Mouse (Mus musculus) mouse embryonic stem cell (cell line): ENCODE results near the gene Rrm1.

Experiments used
- in situ Hi-C, 2 experiments: fragments of 300-500 bp; cut with MboI; formaldehyde crosslinking; loops; 1 replicate in 1 of 2; 3 replicates in 1 of 2; pipeline ENCODE4 v1.14.3; 2019 to 2020; ENCODE audit warnings: low sequenced_read_pairs in 2 of 2, low pct_unique_long_range_greater_than_20kb in 1 of 2, mixed read lengths in 1 of 2; ENCODE audit not compliant: unreplicated experiment in 1 of 2

Rrm1 gene

DNA sequence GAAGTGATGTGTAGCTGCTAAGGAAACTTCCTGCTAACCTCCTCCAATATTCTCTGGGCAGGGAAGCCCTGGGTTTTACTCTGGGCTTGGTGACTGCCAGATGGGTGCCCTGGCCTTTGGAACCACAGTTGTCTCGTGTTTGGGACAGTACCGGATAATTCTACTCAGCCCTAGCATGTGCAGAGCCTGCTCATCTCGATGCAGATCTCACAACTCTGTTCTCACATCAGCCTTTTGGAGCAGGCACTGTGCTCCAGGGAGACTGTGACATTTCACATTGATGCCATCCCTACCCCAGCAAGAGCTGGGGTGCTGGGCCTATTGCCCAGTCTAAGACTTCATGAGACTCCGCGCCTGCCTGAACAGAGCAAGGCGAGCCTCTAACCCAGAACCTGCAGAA is 67.2 kb downstream of the Rrm1 start:
- in situ Hi-C loops, result loop anchor here (10.0 to 25.0 kb wide), 3 partner anchors 176 to 404 kb away; partner anchors contain the start of genes Trim68 (in 2 of the 2), Olfr557 (in 1 of the 2), Olfr571 (in 1 of the 2) and Olfr572 (in 1 of the 2)

DNA sequence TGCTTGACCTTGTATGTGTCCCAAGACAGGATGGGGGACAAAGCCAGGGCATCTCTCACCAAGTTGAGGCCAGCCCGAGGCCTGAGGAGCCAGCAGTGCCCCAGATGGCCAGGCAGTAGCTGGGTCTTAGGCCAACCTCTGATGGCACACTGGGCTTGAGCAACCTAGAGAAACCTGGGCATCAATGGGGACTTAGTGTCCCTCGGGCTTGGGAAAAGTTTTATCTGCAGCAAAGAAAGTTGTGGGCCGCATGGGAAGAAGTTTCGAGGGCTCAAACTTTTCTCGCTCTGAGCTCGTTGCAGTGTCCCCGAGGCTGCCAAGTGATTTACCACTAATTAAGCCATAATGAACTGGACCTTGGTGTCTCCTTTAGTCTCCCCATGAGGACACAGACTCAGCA is 68.2 kb downstream of the Rrm1 start:
- in situ Hi-C loops, result loop anchor here (10.0 to 25.0 kb wide), 4 partner anchors 175 to 405 kb away; partner anchors contain the start of genes Olfr571 (in 2 of the 2), Trim68 (in 2 of the 2), Olfr557 (in 1 of the 2) and Olfr572 (in 1 of the 2)

DNA sequence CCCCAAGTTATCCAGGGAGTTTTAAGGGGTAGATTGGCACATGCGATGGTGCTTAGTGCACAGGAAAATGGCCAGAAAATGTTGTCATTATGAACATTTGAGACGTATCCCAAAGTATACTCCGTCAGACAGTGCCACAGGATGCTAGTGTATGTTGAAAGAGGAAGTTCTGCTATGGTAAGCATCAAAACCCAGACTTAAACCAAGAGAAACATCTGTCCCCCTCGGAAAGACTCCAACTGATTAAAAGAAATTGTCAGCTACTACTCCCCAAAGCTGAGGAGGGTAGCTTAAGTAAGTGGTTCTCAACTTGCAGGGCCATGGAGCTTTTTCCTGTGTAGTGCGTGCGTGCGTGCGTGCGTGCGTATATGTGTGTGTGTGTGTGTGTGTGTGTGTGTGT is 70.4 kb downstream of the Rrm1 start:
- in situ Hi-C loops, result loop anchor here (10.0 to 25.0 kb wide), 3 partner anchors 175 to 403 kb away; partner anchors contain the start of genes Olfr571 (in 2 of the 2), Olfr557 (in 1 of the 2), Olfr572 (in 1 of the 2) and Trim68 (in 1 of the 2)

DNA sequence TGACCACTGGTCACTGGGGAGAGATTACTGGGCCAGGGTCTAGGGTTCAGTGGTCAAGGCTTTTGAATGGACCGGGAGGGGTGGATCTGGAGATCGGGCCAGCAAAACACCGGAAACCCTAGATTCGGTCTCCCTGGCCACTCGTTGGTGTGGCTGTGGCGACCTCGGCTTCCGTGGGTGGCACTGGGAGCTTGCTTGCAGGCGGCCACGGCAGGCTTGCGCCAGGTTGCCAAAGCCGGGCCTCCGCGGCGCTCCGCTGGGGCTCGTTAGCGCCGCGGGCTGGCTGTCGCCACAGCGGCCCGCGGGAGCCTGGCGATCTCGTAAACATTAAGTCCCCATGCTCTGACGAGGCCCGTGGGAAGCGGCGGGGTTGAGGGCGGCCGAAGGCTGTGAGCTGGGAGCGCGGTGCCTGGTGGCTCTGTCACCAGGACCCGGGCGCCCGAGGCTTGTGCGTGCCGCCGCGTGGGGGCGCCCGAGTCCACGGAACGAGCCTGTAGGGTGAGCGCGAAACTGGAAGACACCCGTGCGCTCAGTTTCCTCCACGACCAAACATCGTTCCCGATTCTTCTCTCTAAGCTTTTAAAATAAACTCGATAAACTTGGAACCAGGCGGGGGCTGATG is 71.4 kb downstream of the Rrm1 start:
- in situ Hi-C loops, result loop anchor here (10.0 to 25.0 kb wide), 3 partner anchors 174 to 402 kb away; partner anchors contain the start of genes Olfr571 (in 2 of the 2), Olfr557 (in 1 of the 2), Olfr572 (in 1 of the 2) and Trim68 (in 1 of the 2)

DNA sequence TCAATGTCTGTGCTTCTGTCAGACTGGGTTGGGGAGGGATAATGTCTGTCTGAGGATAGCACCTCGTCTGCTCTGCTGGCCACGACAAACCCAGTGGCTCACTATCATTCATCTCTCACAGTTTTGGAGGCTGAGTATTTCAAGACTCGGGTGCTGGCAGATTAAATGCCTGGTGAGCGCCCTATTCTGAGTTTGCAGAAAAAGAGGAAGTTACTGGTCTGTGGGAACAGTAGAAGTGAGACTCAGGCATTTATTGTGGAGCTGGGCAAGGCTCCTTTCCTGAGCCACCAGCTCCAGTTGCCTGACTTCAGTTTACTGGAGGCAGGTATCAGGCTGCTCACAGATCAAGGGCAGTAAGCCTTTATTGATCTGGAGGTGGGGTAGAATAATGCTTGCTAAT is 72.6 kb downstream of the Rrm1 start:
- in situ Hi-C loops, result loop anchor here (10.0 to 25.0 kb wide), 3 partner anchors 173 to 401 kb away; partner anchors contain the start of genes Olfr571 (in 2 of the 2), Olfr557 (in 1 of the 2), Olfr572 (in 1 of the 2) and Trim68 (in 1 of the 2)

DNA sequence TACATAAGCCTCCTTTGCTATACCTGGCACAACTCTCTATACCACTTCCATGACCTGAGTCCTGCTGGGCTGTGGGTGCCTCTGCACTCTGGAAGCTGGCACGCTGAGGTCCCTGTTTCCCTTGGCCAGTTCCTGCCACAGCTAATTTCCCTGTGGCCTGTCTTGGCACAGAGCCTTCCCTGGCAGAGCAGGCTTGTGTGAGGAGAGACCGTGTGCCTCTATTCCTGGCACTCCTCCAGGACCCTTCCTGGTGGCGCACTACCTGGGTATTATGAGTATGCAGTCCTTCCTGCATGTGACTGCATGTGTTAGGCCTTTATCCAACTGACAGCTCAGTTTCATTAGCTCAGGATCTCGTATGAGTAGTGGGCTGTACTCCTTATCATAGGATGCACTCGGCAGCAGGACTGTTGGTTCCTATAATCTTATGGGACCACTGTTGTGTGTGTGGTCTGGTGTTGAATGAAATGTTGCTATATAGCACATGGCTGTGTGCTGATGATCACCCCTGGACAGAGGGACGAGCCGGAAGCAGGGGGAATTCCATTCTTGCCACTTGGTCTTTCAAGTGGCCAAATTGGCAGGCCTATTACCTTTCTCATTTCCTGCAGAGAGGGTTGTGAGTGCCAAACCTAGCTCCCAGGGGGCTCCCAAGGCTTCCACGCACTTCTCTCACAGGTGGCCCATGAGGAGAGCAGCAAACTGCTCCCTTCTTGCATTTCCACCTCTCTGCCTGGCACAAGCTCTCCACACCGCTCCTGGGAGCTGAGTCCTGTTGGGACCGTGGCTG is 75.0 kb downstream of the Rrm1 start:
- in situ Hi-C loops, result loop anchor here (10.0 to 25.0 kb wide), 3 partner anchors 171 to 398 kb away; partner anchors contain the start of genes Olfr571 (in 2 of the 2), Olfr557 (in 1 of the 2), Olfr572 (in 1 of the 2) and Trim68 (in 1 of the 2)

DNA sequence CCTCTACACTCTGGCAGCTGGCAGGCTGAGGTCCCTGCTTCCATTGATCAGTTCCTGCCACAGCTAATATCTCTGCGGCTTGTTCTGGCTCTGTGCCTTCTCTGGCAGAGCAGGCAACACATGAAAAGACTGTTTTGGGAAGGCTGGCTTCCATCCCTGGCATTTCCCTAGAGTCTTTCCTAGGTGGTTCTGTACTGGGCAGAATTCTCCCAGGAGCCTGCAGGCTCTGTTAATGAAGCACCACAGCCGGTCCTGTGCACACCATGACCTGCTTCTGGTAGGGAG is 75.5 kb downstream of the Rrm1 start:
- in situ Hi-C loops, result loop anchor here (10.0 to 25.0 kb wide), 3 partner anchors 170 to 398 kb away; partner anchors contain the start of genes Olfr571 (in 2 of the 2), Olfr557 (in 1 of the 2), Olfr572 (in 1 of the 2) and Trim68 (in 1 of the 2)
